Comparison of ENCODE assay signal across 21 mouse cellular contexts in genomic region chr1:171560262-171560661, GRCm38 (mm10). TPM values are rescaled to one million over a fixed set of nuclear protein-coding genes. Genes with fewer than 3 reads are reported as not detected.
"Had no signal": no experiment of that assay in that cellular context is flagged by ENCODE, and none has a peak within 500 bp of the region (broad histone marks: within the 10 kb centered on the region; RNA-seq: fewer than 3 reads in every experiment).

No protein-coding gene starts in this region.

- H3K4me2 ChIP-seq: neural tube, embryonic 15.5 days; stomach, embryonic 15.5 days had no signal

- H3K36me3 ChIP-seq: neural tube, embryonic 15.5 days; stomach, embryonic 15.5 days had no signal

- DNase-seq: retina, postnatal 1 day; right cerebral cortex, adult 18-20 months; right cerebral cortex, postnatal 14 days; right cerebral cortex, postnatal 25 days; right cerebral cortex, postnatal 4 days; spleen, adult 18-20 months; thymus, adult 18-20 months; thymus, adult 2 months; thymus, postnatal 14 days; thymus, postnatal 25 days; thymus, postnatal 36 days; thymus, postnatal 4 days had no signal

- H3K4me1 ChIP-seq: neural tube, embryonic 15.5 days; stomach, embryonic 15.5 days had no signal

- H3K27me3 ChIP-seq: neural tube, embryonic 15.5 days; stomach, embryonic 15.5 days had no signal

- H3K4me3 ChIP-seq: neural tube, embryonic 15.5 days; stomach, embryonic 15.5 days had no signal

- H3K9me3 ChIP-seq: neural tube, embryonic 15.5 days; stomach, embryonic 15.5 days had no signal

- H3K27ac ChIP-seq: neural tube, embryonic 15.5 days; stomach, embryonic 15.5 days; stomach, postnatal 0 days had no signal

- H3K9ac ChIP-seq: neural tube, embryonic 15.5 days; stomach, embryonic 15.5 days had no signal

RNA-seq across cellular contexts. Expression of gene Cd244a, which starts 1.3 kb away (rescaled TPM):
- polyA plus RNA-seq: neural tube, embryonic 14.5 days had no signal

RNA-seq across cellular contexts. Expression of gene Itln1, which starts 25.2 kb away (rescaled TPM):
- total RNA-seq: neutrophil, adult 5-6 weeks had no signal
- polyA plus RNA-seq: neural tube, embryonic 14.5 days; neural tube, embryonic 15.5 days; spleen, adult 2 months; stomach, embryonic 14.5 days; stomach, embryonic 16.5 days; urinary bladder, adult 2 months had no signal

RNA-seq across cellular contexts. Expression of gene Ly9, which starts 46.9 kb away (rescaled TPM):
- polyA plus RNA-seq: neural tube, embryonic 14.5 days; stomach, embryonic 14.5 days had no signal
